Mouse (Mus musculus): ENCODE data around the gene Dhps.

- no peak for TF ChIP-seq FLI1 (IDR thresholded peaks at IDR 0.05; ENCODE audit: low read length)
- no peak for TF ChIP-seq GATA1 (IDR thresholded peaks at IDR 0.05; ENCODE audit: borderline replicate concordance, low read length)
Observed at GRCm38 (mm10) chr8:85080214-85080531, 8.6 kb downstream of the Dhps start.

Measured in megakaryocyte, embryonic 14.5 days (primary cell).